Mouse (Mus musculus): ENCODE measurements around the gene Mycbp2.
A peak's percentile ranks its signal among the peaks of the same experiment; 100 is the strongest.

Mycbp2 gene

DNA sequence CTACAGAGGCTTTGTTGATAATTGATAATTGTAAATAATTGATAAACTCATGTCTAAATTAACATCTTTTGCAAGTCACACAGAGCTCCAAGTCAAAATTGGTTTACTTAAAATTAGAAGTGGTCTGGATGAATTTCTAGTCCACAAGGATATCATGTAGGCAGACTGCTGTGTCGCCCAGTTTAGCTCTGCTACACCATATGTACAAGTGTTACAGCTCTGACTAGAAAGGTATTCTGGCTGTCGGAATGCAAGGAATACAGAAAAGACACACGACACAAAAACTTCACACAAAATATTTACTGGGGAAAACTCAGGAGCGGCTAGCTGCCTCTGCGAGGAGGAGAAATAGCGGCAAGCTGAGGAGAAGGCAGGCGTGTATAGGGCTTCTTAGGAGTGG is 89.7 kb downstream of the Mycbp2 start:
- DNase-seq, result peak; percentile 35

DNA sequence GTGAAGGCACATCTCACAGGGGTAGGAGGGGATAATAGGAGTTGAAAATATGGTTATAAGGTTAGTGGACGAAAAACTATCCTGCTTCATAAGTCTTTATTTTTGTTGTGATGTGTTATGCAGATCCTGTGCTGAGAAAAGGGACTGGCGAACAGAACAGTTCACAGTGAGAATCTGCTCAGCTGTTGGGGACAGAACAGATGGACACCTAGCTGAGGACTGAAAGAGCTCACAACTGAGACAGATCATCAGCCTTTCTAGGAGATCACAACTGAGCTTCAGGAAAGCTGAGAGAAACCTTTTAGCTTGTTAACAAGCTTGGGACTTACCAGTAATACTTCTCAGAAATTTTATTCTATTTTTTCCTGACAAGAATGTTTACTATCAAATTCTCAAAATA is 92.3 kb downstream of the Mycbp2 start:
- DNase-seq, result peak; percentile 20

DNA sequence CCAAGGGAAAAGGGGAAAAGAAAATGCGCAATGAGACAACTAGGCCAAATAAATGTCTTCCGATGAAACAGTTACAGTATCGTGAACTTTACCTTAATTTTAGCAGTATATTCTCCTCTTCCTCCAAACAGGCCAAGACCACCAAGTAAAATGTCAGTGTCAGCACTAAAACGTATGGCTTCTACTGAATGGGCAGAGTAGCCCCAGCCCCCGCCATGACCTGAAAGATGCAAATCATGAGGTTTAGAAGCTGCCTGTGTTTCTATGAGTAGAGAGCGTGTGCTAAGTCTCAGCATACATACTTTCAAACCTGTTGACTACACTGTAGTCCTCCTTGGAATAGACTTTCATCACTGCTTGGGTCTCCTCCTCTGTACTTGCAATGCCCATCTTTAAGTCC is 104.6 kb downstream of the Mycbp2 start:
- DNase-seq, result no peak

DNA sequence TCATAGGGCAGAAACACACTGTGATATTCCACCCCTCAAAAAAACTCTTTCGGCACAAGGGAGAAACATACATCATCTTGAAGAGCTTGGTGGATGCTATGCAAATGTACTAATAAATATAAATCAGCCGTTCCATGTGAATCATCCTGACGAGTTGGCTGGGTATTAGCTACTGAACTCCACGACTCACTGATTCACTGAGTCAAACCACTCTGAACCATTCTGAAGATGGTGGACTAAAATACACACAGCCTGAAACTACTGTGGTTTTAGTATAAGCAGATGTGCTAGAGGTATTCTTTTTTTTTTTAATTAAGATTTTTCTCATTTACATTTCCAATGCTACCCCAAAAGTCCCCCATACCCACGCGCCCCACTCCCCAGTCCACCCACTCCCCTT is 111.8 kb downstream of the Mycbp2 start:
- DNase-seq, result no peak

DNA sequence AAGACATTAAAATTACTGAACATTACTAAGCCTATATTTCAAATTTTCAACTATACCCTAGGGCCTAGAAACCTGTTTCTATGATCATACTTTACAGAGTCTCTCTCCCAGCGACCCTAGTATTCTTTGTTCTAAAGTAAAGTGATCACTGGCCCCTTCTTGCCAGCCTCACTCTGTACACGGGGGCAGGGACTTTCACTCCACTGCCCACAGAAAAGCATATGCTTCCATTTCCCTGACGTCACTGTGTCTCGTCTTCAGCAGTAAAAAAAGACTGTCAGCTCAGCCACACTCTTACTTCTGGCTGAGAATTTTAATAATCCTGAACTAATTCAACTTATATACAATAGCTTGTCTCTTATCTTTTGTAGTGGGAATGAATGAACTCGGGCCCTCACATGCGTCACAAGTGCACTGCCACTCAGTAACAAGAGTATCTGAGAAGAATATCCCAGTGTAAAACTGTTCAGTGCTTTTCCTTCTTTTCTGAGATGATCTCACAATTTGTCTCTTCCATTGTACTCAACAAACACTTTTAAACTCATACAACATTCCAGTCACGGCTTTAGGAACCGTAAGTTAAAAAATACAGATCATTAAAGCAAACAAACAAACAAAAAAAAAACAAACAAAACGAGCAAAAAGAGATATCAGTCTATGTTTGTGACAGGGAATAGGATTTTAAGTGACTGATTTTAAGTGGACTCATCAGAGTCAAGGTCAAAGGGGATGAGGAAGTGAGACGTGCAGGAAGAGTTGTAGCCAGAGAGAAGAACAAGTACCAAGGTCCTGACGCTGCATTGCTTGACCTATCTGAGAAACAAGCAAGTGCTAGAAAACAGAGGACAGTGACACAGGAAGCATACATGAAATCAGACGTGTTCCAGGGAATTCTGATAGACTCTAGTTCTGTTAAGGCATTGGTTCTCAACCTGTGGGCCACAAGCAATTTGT is 112.7 kb downstream of the Mycbp2 start:
- DNase-seq, result no peak

DNA sequence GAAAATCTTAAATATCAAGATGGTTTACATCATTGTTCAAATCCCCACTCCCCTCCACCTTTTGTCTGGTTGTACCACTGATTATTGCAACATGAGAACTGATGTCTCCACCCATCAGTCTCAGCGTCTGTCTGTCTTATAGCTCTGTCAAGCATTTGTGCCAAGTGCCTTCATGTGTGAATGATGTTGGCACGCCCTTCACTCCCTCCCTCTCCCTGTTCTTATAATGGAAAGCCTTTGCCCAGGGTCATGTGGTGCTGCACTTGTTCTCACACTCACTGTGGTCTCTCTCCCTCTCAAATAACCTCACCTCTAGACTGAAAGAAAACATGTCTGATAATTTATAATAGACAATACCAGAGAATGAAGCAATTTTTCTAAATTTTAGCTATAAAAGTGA is 124.3 kb downstream of the Mycbp2 start:
- DNase-seq, result no peak

DNA sequence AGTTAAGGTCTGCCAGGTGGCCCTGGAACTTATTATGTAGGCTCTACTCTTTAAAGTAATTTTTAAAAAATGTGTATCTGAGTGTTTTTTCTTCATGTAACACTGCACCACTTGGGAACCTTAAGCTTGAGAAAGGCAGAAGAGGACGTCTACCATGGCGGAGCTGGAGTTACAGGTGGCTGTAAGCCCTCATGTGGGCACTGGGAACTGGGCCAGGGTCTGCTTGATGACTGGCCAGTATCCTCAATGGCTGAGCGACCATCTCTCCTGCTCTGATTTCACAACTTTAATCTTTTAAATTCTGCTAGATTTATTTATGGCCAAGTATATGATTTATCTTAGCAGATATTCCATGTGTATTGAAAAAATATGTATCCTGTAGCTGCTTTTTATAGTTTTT is 124.9 kb downstream of the Mycbp2 start:
- no peak for DNase-seq

DNA sequence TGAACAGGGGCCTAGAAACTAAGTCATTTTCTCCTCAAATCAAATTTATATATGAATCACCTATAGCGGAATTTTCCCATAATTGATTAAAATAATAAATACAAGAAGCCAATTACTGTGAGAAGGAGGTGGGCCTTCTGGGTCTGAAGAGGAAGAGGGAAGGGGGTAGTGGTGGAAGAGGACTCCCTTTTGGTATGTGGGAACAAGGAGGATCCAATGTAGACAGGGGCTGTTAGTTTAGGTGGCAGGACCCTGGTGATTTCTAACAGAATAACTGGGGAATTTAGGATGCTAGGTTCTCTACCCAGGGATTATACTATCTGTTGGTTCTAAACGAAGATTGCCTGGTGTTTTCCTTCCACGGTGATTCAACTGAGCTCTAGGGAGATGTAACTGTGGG is 130.3 kb downstream of the Mycbp2 start:
- no peak for DNase-seq

DNA sequence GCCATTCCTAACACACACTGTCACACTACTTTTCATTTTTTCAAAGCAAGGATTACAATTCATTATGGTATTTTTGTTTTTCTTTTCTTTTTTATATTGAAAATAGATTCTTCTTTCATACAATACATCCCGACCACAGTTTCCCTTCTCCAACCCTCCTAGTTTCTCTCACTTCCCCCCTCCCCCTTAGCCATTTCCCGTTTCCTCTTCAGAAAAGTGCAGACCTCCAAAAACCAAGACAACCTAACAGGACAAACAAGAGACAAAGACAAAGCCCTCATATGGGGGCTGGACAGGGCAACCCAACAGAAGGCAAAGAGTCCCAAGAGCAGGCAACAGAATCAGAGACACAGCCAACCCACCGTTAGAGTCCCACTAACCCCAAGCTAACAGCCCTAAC is 160.0 kb downstream of the Mycbp2 start:
- DNase-seq, result no peak

DNA sequence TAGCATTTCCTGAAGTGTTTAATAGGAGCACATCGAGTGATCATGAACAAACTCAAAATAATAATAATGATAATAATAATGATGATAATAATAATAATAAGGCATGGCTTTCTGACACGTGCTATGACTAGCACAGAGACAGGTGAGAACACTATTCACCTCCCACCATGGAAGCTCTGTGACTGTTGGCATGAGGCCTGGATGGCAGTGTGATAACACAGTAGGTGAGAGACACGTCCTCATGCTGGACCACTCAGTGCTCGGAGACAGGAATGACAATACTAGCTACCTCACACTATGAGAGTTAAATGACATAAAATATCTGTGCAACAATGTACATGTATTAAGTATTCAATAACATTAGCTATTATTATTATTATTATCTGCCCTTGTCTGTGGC is 160.5 kb downstream of the Mycbp2 start:
- no peak for DNase-seq

DNA sequence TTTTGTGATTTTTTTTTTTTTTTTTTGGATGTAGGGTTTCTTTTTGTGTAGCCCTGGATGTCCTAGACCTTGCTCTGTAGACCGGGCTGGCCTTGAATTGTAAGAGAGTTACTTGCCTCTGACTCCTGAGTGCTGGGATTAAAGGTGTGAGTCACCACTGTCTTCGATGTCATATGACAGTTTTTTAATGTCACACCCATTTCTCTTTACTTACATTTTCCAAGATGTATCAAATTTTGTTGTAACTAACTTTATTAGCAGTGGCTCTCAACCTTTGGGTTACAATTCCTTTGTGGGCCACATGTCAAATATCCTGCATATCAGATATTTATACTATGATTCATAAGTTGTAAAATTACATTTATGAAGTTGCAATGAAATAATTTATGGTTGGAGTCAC is 166.5 kb downstream of the Mycbp2 start:
- DNase-seq, result no peak

DNA sequence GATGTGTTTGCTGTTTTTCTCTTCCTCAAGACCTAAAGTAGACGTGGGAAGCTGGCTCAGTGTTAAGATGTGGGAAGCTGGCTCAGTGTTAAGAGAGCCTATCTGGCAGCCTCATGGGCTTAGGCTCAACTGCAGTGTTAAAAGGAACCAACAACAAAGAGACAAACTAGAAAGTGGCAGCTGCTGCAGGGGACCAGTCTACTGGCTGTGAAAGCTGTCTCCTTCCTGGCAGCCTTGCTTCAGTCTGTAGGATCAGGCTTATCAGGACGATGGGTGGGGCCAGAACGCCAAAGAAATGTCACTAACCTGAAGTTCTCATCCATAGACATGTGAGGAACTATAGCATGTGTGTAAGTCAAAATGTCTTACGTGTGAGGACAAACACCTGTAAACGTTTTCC is 183.7 kb downstream of the Mycbp2 start:
- peak; percentile 71 for DNase-seq

DNA sequence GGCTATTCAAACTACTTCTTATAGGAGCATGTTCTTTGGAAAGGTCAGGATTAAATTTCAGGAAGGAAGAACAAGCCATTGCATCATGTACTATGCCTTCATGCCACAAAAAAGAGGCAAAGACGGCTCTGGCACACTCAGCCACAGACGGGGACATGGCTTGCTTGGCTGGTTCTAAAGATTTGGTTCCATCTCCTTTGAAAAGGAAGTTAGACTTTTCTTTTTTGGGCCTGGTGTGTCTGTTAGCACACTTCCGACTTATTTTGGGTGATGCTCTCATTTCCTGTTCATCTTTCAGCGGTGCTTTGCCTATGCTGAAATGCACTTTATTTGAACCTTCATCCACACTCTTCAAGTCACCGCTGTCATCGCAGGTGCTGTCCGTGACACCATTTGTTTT is 190.9 kb downstream of the Mycbp2 start:
- DNase-seq, result no peak

DNA sequence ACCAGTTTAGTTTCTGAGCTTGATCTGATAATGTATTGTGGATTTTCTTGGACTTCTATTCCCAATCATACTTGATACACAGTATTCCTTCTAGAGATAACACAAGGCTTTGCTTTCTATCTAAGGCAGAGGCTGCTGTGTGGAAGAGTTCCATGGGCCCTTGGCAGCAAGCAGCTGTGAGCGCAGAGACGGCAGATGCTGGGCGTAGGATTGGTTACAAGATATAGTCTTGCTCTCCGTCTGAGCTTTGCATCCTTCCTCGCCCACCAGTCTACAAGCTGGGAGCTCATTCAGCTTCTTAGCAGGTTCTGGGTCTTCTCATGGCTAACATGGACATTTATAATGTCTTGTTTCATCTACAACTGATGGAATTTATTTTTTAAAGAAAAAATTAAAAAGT is 196.5 kb downstream of the Mycbp2 start:
- DNase-seq, result peak; percentile 88

DNA sequence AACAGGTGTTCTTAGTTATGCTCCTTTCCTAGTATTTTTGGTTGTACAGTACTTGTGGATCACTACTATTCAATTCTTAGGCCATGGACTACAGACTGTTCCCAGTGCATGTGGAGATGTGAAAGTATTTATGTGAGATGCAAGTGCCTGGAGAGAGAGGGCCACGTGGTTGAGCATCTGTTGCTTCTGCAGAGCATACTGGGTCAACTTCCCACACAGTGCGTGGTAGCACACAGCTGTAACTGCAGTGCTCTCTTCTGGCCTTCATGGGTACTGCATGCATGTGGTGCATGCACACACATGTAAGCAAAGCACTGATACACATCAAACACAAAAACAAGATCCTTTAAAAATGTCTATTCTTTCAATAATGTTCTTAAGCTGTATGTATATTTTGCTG is 214.6 kb downstream of the Mycbp2 start:
- DNase-seq, result no peak

DNA sequence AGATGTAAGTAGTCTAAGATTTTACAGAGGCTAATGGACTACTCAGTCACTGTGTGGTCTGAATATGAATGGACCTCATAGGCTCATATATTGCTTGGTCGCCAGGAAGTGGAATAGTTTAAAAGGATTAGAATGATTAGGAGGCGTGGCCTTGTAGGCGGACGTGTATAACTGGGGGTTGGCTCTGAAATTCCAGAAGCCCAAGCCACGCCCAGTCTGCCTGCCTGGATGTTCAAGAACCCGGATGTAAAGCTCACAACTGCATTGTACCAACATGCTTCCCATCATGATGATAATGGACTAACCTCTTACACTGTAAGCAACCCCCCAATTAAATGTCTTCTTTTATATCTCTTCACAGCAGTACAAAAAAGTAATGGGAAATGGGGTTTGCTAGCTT is 220.9 kb downstream of the Mycbp2 start:
- no peak for DNase-seq

DNA sequence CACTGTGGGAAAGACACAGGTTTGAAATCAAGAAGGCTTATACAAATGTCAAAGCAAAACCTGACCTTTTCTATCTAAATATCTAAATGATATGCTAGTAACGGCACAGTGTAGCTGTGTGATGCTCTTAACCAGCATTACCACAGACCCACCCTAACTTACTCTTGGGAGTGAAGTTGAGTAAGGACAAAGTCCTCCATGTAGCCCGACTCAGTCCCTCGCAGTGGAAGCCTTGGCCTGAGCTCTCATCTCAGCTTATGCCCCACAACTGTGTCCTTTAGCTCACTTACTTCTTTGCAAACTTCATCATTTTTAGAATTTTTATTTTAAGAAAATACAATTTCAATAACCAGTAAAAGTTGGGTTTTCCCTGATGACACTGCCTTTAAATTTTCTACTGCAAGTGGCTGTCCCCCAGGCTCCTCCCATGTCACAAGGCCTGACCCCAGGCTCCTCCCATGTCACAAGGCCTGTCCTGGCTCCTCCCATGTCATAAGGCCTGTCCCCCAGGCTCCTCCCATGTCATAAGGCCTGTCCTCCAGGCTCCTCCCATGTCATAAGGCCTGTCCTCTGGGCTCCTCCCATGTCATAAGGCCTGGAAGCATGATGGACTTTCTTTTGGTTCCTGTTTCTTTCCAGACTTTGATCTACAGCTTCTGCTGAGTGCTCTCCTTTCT is 231.5 kb downstream of the Mycbp2 start:
- no peak for DNase-seq

DNA sequence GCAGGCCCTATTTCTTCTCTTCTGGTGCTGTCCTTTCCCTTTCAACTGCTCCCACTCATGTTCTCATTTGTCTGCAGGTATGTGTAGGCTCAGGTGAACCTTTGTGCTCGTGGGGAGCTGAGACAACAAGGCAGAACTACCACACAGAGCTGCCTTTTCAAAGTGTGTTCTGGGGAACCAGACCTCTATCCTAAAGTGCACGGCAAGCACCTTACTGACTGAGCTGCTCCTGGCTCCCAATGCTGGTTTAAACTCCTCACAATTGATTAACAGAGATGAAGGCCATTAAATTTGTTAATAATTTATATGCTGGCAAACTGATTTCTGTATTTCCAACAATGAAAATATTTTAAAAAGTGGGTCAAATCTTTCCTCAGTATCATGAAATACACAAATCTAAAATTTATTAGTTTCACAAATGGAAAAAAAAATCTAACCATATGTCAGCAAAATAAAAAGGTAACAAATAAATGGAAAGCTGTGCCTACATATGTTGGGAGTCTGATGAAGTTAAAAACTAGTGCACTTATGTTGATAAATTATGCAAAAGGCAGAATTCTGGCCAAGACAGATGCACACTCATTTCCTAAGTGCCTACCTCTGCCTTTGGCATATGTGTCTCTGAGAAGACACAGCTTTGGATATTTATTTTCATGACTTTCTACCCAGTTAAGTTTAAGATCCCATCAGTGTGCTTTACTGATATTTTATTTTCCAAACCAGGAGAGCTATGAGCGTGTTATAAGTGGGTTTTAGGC is 233.8 kb downstream of the Mycbp2 start:
- no peak for DNase-seq

DNA sequence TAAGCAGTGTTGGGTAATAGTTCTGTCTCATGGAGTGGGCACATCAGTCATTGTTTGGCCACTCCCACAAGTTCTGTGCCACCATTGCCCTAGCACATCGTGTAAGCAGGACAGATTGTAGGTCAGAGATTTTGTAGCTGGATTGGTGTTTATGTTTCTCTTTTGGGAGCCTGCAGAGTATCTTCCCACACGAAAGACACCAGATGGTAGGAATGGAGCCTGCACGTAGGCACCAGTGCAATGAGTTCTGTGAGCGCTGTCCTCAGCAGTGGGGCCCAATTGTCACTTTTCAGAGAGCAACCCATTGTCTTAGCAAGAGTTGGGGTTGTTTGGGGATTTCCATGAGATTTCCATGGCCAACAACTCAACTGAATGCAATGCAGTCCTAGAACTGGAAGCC is 236.6 kb downstream of the Mycbp2 start:
- DNase-seq, result peak; percentile 67

DNA sequence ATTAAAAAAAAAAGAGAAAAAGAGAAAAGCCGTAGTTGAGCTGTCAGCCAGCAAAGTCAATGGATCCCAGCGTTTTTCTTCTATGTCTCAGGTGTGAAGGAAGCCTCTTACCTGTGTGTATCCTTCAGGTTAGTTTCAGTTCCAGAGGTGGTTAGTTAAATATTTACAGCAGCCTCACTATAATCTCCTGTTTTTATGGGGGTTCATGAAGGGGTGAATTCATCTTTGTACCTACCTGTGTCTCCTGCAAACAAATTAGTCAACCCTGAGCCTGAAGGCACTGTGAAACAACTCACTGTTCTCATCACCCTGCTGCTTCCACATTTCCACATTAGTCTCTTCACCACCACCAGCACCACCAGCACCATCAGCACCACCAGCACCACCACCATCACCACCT is 240.3 kb downstream of the Mycbp2 start:
- DNase-seq, result no peak

DNA sequence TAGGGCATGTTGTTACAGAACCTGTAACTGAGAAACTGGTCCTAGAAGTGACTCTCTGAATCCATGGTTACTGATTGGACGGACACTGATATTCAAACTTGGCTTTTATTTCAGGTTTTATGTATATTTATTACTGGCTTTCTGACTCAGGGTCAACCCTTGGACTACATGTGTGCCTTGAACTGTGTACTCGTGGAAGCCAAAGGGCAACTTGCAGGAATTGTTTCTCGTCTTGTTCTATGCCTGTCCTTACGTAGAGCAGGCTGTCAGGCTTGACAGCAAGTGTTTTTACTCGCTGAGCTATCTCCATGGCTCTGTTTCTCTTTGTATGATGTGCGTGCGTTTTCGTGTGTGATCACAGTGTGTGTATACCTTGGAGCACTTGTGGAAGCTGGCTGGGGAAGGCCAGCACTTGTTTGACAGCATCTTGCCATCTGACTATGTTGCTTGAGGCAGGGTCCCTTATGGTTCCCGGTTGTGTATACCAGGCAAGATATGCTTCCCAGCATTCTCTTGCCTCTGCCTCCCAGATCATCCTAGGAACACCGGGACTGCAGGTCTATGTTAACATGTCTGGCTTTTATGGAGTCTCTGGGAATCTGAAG is 243.8 kb downstream of the Mycbp2 start:
- no peak for DNase-seq

DNA sequence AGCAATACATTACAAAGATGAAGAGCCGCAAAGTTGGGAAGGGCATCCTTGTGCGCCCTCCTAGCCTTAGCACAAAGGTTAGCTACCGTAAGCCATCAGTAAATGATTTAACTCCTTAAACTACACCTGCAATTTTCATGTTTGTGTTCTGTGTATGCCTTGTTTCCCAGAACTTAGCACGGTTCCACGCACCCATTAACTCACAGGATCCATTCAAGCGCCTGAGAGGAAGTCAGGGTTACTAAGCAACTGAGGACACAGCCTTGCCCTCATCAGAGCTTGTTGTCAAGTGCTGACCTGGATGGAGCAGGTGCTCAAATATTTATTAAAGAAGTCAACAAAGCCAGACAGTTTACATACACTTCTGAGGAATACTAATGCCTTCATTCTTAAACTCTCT is 244.4 kb downstream of the Mycbp2 start:
- DNase-seq, result no peak

DNA sequence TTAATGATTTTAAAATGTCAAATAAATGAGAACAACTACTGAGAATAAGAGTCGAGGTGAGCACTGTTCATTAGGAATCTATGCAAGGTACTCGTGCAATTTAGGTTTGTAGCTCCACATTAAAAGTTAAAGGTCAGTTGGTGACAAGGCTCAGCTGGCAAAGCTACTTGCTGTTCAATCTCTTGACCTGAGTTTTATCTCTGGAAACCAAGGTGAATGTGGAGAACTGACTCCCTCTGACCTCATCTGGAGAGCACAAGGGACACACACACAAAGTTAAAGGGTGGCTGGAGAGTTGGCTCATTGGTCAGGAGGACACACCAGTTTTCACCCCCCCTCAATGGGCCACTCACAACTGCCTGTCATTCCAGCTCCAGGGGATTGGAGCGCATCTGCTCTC is 245.4 kb downstream of the Mycbp2 start:
- DNase-seq, result no peak
